Mouse (Mus musculus) left cerebral cortex, postnatal 14 days (tissue): ENCODE results near the gene S100a2. TPM values are rescaled to one million over a fixed set of nuclear protein-coding genes. Genes with fewer than 3 reads are reported as not detected.

ENCODE experiments used
- total RNA-seq, 2 experiments: library from RNA; stranded (reverse); gene quantifications; 2 replicates each; pipeline ENCODE4 v1.2.3; 2021

The S100a2 gene
- total RNA-seq, 2 experiments from 2014 or later, result not detected

Other genes starting within 250 kb of the S100a2 start
- 1 to 10 TPM; 5.1 to 6.2 TPM for gene Slc27a3, start 200.3 kb upstream of the S100a2 start, total RNA-seq
- 10 to 100 TPM; 61.4 to 65.3 TPM for gene Ints3, start 156.6 kb upstream of the S100a2 start, total RNA-seq
- 1 to 10 TPM; 3.4 TPM for gene Npr1, start 124.4 kb upstream of the S100a2 start, total RNA-seq
- gene Ilf2, start 114.1 kb upstream of the S100a2 start, total RNA-seq, result 10 to 100 TPM; 88.9 to 91.5 TPM
- gene Snapin, start 99.2 kb upstream of the S100a2 start, total RNA-seq, result 10 to 100 TPM; 44.6 to 50.7 TPM
- gene Chtop, start 80.7 kb upstream of the S100a2 start, total RNA-seq, result 100 to 1,000 TPM; 180 to 184 TPM
- 10 to 100 TPM; 83.1 to 85.0 TPM for gene S100a1, start 75.9 kb upstream of the S100a2 start, total RNA-seq
- gene S100a13, start 75.8 kb upstream of the S100a2 start, total RNA-seq, result 10 to 100 TPM; 20.4 to 22.3 TPM
- under 1 TPM; 0.57 TPM for gene S100a14, start 63.4 kb upstream of the S100a2 start, total RNA-seq
- 10 to 100 TPM; 77.0 to 96.7 TPM for gene S100a16, start 53.0 kb upstream of the S100a2 start, total RNA-seq
- 1 to 10 TPM; 1.1 to 3.5 TPM for gene S100a3, start 29.7 kb upstream of the S100a2 start, total RNA-seq
- gene Gm42674, start 11.7 kb downstream of the S100a2 start, total RNA-seq, result not detected
- 1 to 10 TPM; 6.8 to 7.0 TPM for gene S100a4, start 13.5 kb downstream of the S100a2 start, total RNA-seq
- not detected for gene S100a5, start 18.3 kb downstream of the S100a2 start, total RNA-seq
- 10 to 100 TPM; 30.8 to 35.1 TPM for gene S100a6, start 22.6 kb downstream of the S100a2 start, total RNA-seq
- 1 to 10 TPM; 1.0 to 1.5 TPM for gene S100a7a, start 63.8 kb downstream of the S100a2 start, total RNA-seq
- gene S100a8, start 78.7 kb downstream of the S100a2 start, total RNA-seq, result not detected
- gene S100a9, start 105.5 kb downstream of the S100a2 start, total RNA-seq, result 1 to 10 TPM in 1 of 2 experiments, not detected in 1; 2.5 TPM
- not detected for gene Pglyrp4, start 136.7 kb downstream of the S100a2 start, total RNA-seq
- not detected for gene Gm5849, start 187.6 kb downstream of the S100a2 start, total RNA-seq